Mouse (Mus musculus) heart, postnatal 0 days (tissue): ENCODE data around the gene Rln1.

Experiments used
- CTCF ChIP-seq: IDR thresholded peaks from 2 replicates; pipeline ENCODE4 v1.5.1; 2016; ENCODE audit warnings: antibody characterized with exemption, control low read depth, low read depth
- EP300 ChIP-seq: IDR thresholded peaks from 2 replicates; pipeline ENCODE4 v1.6.1; 2016; ENCODE audit warnings: antibody characterized with exemption, low read depth

DNA sequence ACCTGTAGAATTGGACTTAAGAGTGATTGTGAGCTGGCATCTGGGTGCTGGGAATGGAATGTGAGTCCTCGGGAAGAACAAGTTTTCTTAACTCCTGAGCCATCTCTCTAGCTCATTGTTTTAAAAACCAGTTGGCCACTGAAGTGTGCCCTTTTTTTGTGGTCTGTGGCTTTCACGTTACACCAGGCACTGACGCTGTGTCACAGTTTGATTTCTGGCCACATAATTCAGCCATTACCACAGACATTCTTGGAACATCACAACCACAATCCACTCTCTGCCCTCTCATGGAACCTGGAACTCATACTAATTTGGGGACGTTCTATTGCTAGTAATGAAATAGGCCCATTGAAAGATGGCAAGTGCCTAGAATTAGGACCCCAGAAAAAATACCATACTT lies 6.6 kb upstream of the Rln1 start:
- no peak for TF ChIP-seq CTCF
- no peak for TF ChIP-seq EP300
